Mouse (Mus musculus): ENCODE data around the gene Emc8. TPM values are rescaled to one million over a fixed set of nuclear protein-coding genes. Genes with fewer than 3 reads are reported as not detected.

Gene Emc8
- total RNA-seq, 2 experiments from 2014 or later, result 28.0 to 28.1 TPM

DNA sequence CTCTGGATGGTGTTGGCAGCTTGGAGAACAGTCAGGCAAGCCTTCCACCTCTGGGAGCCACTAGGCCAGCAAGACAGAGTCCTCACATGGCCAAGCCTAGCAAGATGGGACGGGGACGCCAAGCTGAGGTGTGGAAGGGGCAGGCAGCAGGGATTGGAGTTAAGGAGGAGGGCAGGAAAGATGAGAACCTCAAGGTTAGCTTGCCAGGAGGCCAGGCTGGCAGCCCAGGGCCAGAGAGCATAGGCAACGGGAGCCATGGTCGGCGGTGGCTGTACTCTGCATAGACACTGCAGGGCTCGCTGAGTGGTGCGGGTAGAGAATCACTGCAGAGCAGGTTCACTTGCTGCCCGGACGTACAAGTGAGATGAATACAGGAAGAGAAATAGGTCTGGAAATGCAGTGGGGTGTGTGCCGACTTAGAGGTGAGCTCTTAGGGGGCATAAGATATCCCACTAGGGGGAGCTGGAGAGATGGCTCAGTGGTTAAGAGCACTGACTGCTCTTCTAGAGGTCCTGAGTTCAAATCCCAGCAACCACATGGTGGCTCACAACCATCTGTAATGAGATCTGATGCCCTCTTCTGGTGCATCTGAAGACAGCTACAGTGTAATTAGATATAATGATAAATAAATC lies 26.2 kb downstream of the Emc8 start:
- DNase-seq, result peak; percentile 33

DNA sequence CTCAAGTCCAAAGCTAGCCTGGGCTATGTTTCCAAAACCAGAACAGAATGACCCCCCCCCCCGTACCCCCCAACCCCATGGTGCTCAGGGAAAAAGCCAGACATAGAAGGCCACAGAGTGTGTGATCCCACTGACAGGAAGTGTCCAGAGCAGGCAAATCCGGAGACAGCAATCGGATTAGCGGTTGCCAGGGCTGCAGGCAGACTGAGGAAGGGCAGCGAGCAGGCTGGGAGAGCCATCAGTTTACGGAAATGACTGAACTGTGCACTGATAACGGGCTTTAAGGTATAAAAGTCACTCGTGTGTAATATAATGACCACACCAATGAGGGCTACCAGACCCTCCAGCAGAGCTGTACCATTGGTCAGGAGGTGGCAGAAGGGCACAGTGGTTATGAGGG lies 27.1 kb downstream of the Emc8 start:
- DNase-seq, result no peak

DNA sequence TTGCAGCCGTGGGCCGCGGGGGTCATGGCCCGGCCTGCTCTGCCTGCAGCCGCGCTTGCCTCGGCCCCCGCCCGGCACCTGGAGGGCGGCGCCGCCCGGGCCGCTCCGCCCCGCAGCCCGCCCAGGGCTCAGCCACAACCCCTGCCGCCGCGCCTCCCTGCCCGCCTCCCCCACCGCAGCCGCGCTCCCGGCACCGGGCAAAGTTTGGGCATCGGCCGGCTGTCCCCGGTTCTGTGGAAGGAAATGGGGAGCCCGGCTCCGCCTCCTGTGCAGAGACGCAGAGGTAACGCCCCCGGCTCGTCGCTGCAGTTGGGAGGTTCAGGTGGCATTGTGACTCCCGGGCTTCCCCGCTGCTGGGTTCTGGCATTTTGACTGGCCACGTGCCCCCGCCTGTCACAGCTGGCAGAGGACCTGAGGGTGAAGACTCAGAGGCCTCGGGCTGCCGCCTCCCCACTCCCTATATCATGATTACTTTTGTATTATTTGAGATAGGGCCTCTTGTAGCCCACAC lies 34.0 kb downstream of the Emc8 start:
- DNase-seq, result peak; percentile 67

GRCm38 (mm10) chr8:120633665-120634271 lies 34.6 kb downstream of the Emc8 start:
- DNase-seq, result no peak

- DNase-seq, result no peak
Measured at GRCm38 (mm10) chr8:120632969-120633664, 35.3 kb downstream of the Emc8 start.

- DNase-seq, result no peak
Measured at GRCm38 (mm10) chr8:120631441-120632375, 36.7 kb downstream of the Emc8 start.

DNA sequence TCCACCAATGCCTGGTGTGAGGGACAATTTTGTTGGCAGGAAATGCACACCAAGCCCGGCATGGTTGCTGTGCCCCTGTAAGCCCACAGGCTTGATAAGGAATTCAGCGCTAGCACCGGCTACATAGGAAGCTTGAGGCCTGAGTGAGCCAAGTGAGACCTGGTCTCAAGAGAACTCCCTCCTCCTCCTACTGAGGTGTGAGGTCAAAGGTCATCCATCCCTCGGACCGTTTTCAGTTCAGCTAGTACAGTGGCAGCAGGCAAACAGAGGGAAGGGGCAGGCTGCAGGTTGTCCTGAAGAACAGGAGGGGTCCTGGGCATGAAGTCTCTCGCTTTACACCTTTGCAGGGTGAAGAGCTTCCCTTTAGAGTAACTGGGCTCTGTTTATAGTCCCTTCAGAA lies 37.5 kb downstream of the Emc8 start:
- DNase-seq, result no peak

DNA sequence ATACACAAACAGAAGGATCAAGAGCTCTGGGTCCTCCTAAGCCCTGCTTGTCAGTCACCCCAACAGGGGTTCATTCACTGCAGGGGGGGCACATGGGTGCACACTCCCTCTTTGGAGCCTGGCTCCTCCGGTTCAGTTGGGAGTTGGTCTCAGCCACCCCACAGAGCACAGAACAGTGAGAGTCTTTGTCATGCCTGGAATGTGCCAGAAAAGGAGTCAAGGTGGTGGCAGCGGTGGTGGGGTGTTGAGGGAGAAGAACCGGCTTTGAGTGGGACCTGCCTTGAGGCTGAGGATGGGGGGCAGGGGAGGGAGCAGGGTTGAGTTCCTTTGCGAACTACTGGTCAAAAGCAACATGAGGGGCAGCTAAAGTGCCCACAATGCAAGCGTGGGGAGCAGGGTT lies 38.3 kb downstream of the Emc8 start:
- DNase-seq, result no peak

DNA sequence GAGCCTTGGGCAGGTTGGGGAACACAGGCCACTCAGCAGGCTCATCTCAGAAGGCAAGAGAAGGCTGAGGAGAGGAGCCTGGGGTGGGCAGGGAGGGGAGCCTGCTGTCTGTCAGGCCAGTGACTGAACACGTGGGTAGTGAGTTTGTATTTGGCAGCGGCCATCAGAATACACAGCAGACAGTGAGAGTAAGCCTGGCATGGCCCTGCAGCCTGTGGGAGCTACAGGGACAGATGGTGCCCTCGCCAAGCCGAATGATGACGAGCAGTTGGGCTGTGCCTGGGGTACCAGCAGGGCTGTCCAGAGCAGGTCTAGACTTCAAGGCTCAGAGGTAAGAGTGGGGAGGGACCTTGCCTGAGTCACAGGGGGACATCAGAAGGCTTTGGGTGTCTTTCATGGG lies 41.1 kb downstream of the Emc8 start:
- no peak for DNase-seq

DNA sequence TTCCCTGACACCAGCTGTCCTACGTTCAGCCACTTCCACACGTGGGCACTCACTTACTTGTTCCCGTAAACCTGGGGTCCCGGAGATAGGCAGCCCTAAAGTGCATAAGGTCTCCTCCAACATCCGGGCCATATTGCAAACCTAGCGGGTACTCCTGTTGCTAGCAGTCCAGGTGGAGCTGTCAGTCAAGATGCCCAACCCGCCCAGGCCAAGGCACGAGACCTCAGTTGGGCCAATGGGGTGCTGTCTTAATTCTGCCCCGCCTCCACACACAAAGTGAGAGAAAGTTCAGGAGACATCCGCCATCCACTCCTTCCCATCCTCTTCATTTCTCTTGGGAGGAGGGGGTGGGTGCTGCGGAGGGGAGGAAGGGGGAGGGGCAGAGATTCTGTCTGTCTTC lies 41.9 kb downstream of the Emc8 start:
- no peak for DNase-seq

- no peak for DNase-seq
Measured at GRCm38 (mm10) chr8:120623608-120624007, 44.8 kb downstream of the Emc8 start.

DNA sequence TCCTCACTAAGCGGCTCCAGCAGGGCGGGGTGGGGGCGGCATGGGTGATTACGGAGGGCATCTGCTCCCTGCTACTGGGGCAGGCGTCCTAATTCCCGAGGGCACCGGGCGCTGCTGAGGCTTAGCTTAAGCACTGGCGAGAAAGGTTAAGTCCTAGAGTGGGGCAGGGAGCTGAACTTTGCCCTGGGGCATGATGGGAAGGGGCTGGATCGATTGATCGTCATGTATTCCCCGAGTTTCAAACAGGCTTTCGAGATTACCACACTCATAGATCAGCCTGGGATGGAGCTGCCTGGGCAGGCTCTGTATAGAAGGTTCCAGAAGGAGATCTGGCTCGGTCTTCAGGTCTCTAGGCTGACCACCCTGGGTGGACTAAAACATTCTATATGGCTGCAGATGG lies 46.2 kb downstream of the Emc8 start:
- DNase-seq, result no peak

DNA sequence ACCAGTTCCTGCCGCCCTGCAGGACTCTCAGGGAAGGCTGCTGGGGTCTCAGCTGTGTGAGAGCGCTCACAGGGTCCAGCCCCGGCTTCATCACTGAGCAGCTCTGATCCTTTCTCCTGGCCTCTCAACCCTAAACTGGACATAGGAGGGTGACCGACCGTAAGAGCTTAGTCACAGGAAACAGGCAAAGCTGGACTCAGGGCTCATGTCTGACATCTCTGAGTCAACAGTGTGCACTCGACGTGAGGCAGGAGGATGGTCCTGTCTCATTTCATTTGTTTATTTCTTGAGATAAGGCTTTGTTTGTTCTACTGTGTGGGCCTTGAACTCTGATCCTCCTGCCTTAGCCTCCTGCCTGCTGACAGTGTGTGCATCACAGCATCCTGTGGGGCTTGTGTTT lies 47.9 kb downstream of the Emc8 start:
- no peak for DNase-seq

DNA sequence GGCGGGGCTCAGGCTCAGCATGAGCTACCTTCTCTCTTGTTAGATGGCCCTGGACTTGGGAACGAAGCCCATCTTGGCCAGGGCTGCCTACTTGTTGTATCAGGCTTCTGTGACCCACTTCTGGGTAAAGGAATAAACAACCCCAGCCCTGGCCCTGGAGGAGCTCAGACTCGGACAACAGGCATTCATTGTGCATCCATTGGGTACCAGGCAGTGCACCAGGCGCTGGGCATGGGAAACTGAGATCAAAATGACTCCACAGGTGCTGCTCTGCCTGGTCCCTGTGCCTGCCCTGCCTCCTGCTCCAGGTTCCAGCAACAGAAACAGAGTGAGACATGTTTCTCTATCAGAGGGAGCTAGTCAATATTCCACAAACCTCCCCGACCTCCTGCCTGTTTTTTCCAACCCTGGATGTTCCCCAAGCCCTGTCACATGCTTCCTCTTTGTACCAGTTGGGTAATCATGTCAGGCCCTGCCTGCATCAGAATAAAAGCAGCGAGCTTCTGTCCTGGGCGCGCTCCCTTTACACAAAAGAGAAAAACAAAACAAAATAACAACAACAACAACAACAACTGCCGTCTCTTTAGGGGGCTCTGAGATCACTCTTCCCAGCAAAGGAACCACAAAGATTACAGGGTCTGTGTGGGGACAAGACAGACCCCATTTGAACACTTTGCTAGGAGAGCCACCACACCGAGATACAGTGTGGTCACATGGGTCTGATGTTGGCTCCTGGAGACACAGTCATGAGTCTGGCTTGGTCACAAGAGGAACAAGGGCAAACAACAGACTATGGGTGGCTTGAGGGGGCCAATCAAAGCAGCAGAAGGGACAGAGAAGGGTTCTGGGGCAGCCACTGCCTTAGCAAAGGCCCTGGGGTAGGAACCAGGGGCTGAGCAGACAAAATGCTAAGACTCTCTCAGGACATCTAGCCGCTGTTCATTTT lies 48.9 kb downstream of the Emc8 start:
- DNase-seq, result no peak

GRCm38 (mm10) chr8:120618110-120618509 lies 50.3 kb downstream of the Emc8 start:
- peak; percentile 38 for DNase-seq

GRCm38 (mm10) chr8:120616663-120617626 lies 51.4 kb downstream of the Emc8 start:
- DNase-seq, result no peak

- DNase-seq, result no peak
Measured at GRCm38 (mm10) chr8:120614491-120614890, 53.9 kb downstream of the Emc8 start.

DNA sequence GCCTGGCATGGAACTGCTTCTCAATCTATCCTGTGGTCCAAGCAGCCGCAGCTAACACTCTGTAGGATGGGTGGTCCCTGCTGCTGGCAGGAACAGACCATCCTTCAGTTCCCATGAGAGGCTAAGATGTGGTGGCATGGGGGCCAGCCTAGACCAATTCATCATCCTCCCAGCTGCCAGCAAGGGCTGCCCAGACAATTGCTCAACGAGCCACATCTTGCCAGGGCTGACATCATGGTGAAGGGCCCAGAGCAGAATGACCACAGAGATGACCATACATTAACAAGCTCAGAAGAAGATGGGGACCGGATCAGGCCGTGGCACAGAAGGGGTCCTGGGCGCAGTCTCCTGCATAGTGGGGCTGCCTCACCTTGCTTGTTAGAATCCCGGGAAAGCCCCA lies 57.5 kb downstream of the Emc8 start:
- no peak for DNase-seq

GRCm38 (mm10) chr8:120607885-120608284 lies 60.5 kb downstream of the Emc8 start:
- DNase-seq, result peak; percentile 32

DNA sequence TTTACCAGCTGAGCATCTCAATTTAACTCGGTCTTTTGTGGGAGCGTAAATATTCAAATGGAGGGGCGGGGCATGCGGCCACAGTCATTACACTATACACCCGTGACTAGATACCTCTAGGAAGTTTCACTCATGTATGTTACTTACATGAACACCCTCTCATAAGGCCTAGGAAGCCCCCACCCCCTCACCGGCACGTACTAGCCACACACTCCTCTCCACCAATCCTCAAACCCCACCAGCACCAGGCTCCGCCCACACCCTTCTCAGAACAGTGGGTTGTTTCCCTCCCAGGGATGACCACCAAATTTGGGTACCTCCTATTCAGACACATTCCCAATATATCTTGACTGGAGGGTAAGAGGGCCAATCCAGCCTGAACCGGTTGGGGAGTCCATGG lies 60.9 kb downstream of the Emc8 start:
- no peak for DNase-seq

Data from gastrocnemius, postnatal 25 days (tissue).